Mouse (Mus musculus): ENCODE measurements around the gene Bglap3. TPM values are rescaled to one million over a fixed set of nuclear protein-coding genes. Genes with fewer than 3 reads are reported as not detected.
"Not testable (repeated sequence)": the region's sequence is repeated elsewhere in the genome, so short reads cannot be mapped to it uniquely, and the experiment has no call there.

The Bglap3 gene
- polyA plus RNA-seq, 1 experiment, result not detected

- Histone ChIP-seq H3K36me3 (ENCODE audit: control insufficient read depth) (peaks cover 73% of the 10 kb centered on the region), H3K4me1 (ENCODE audit: control insufficient read depth) (peaks cover 73% of the 10 kb centered on the region)
These were observed 36.4 kb upstream of the Bglap3 start for GRCm38 (mm10) chr3:88408953-88409352.

GRCm38 (mm10) chr3:88407529-88407928, 35.0 kb upstream of the Bglap3 start:
- H3K4me1 ChIP-seq (ENCODE audit: control insufficient read depth), result peaks cover 60% of the 10 kb centered on the region
- H3K4me3 ChIP-seq (replicated peaks), result no peak overlapping the region
- H3K9me3 ChIP-seq (ENCODE audit: control insufficient read depth, low read length), result no peaks in the 10 kb centered on the region
- TF ChIP-seq TAL1 (IDR thresholded peaks at IDR 0.05; ENCODE audit: low read length) (no peak), GATA1 (IDR thresholded peaks at IDR 0.05; ENCODE audit: low read length) (no peak)
- H3K27me3 ChIP-seq (ENCODE audit: control insufficient read depth), result no peaks in the 10 kb centered on the region
- H3K36me3 ChIP-seq (ENCODE audit: control insufficient read depth), result peaks cover 73% of the 10 kb centered on the region

More at GRCm38 (mm10) chr3:88408953-88409352, 36.4 kb upstream of the Bglap3 start:
- Histone ChIP-seq H3K9me3 (ENCODE audit: control insufficient read depth, low read length) (no peaks in the 10 kb centered on the region), H3K4me3 (replicated peaks) (peak overlapping the region; percentile 78), H3K27me3 (ENCODE audit: control insufficient read depth) (no peaks in the 10 kb centered on the region)
- TF ChIP-seq TAL1 (IDR thresholded peaks at IDR 0.05; ENCODE audit: low read length) (no peak), GATA1 (IDR thresholded peaks at IDR 0.05; ENCODE audit: low read length) (no peak)

- TF ChIP-seq TAL1 (IDR thresholded peaks at IDR 0.05; ENCODE audit: low read length) (no peak), GATA1 (IDR thresholded peaks at IDR 0.05; ENCODE audit: low read length) (no peak)
- Histone ChIP-seq H3K36me3 (ENCODE audit: control insufficient read depth) (peaks cover 73% of the 10 kb centered on the region), H3K4me3 (replicated peaks) (no peak overlapping the region), H3K4me1 (ENCODE audit: control insufficient read depth) (peaks cover 55% of the 10 kb centered on the region), H3K27me3 (ENCODE audit: control insufficient read depth) (no peaks in the 10 kb centered on the region), H3K9me3 (ENCODE audit: control insufficient read depth, low read length) (no peaks in the 10 kb centered on the region)
These were observed 34.5 kb upstream of the Bglap3 start for GRCm38 (mm10) chr3:88407090-88407489.

GRCm38 (mm10) chr3:88403522-88404230, 31.1 kb upstream of the Bglap3 start:
- Histone ChIP-seq H3K9me3 (ENCODE audit: control insufficient read depth, low read length) (peaks cover 3% of the 10 kb centered on the region; the same call in 1 of the 2 replicates), H3K4me1 (ENCODE audit: control insufficient read depth) (peaks cover 27% of the 10 kb centered on the region), H3K36me3 (ENCODE audit: control insufficient read depth) (peaks cover 83% of the 10 kb centered on the region), H3K27me3 (ENCODE audit: control insufficient read depth) (no peaks in the 10 kb centered on the region), H3K4me3 (replicated peaks) (no peak overlapping the region)
- TF ChIP-seq TAL1 (IDR thresholded peaks at IDR 0.05; ENCODE audit: low read length) (no peak), GATA1 (IDR thresholded peaks at IDR 0.05; ENCODE audit: low read length) (no peak)

GRCm38 (mm10) chr3:88398666-88399065, 26.1 kb upstream of the Bglap3 start:
- H3K9me3 ChIP-seq (ENCODE audit: control insufficient read depth, low read length), result peaks cover 3% of the 10 kb centered on the region; the same call in 1 of the 2 replicates
- no peaks in the 10 kb centered on the region for H3K27me3 ChIP-seq (ENCODE audit: control insufficient read depth)
- H3K4me1 ChIP-seq (ENCODE audit: control insufficient read depth), result peaks cover 3% of the 10 kb centered on the region; the same call in 1 of the 2 replicates
- TF ChIP-seq GATA1 (IDR thresholded peaks at IDR 0.05; ENCODE audit: low read length) (no peak), TAL1 (IDR thresholded peaks at IDR 0.05; ENCODE audit: low read length) (no peak)
- H3K4me3 ChIP-seq (replicated peaks), result no peak overlapping the region
- H3K36me3 ChIP-seq (ENCODE audit: control insufficient read depth), result peaks cover 91% of the 10 kb centered on the region

- no peak overlapping the region for H3K4me3 ChIP-seq (replicated peaks)
- H3K36me3 ChIP-seq (ENCODE audit: control insufficient read depth), result peaks cover 85% of the 10 kb centered on the region
- TF ChIP-seq TAL1 (IDR thresholded peaks at IDR 0.05; ENCODE audit: low read length), result no peak
- TF ChIP-seq GATA1 (IDR thresholded peaks at IDR 0.05; ENCODE audit: low read length), result no peak
- peaks cover 3% of the 10 kb centered on the region; the same call in 1 of the 2 replicates for H3K4me1 ChIP-seq (ENCODE audit: control insufficient read depth)
- H3K27me3 ChIP-seq (ENCODE audit: control insufficient read depth), result no peaks in the 10 kb centered on the region
- peaks cover 3% of the 10 kb centered on the region; the same call in 1 of the 2 replicates for H3K9me3 ChIP-seq (ENCODE audit: control insufficient read depth, low read length)
These were observed 23.2 kb upstream of the Bglap3 start for GRCm38 (mm10) chr3:88395742-88396141.

GRCm38 (mm10) chr3:88395288-88395687, 22.7 kb upstream of the Bglap3 start:
- no peak overlapping the region for H3K4me3 ChIP-seq (replicated peaks)
- peaks cover 85% of the 10 kb centered on the region for H3K36me3 ChIP-seq (ENCODE audit: control insufficient read depth)
- H3K27me3 ChIP-seq (ENCODE audit: control insufficient read depth), result no peaks in the 10 kb centered on the region

GRCm38 (mm10) chr3:88393776-88394375, 21.3 kb upstream of the Bglap3 start:
- Histone ChIP-seq H3K9me3 (ENCODE audit: control insufficient read depth, low read length) (0 out of 2 replicates have a peak, but pooled peaks cover 2% of the 10 kb centered on the region), H3K27me3 (ENCODE audit: control insufficient read depth) (no peaks in the 10 kb centered on the region), H3K36me3 (ENCODE audit: control insufficient read depth) (peaks cover 75% of the 10 kb centered on the region), H3K4me3 (replicated peaks) (no peak overlapping the region), H3K4me1 (ENCODE audit: control insufficient read depth) (peaks cover 1% of the 10 kb centered on the region; the same call in 1 of the 2 replicates)
- TF ChIP-seq GATA1 (IDR thresholded peaks at IDR 0.05; ENCODE audit: low read length) (no peak), TAL1 (IDR thresholded peaks at IDR 0.05; ENCODE audit: low read length) (no peak)

More at GRCm38 (mm10) chr3:88395288-88395687, 22.7 kb upstream of the Bglap3 start:
- peaks cover 4% of the 10 kb centered on the region; the same call in 1 of the 2 replicates for H3K9me3 ChIP-seq (ENCODE audit: control insufficient read depth, low read length)
- H3K4me1 ChIP-seq (ENCODE audit: control insufficient read depth), result peaks cover 3% of the 10 kb centered on the region; the same call in 1 of the 2 replicates
- TF ChIP-seq GATA1 (IDR thresholded peaks at IDR 0.05; ENCODE audit: low read length) (no peak), TAL1 (IDR thresholded peaks at IDR 0.05; ENCODE audit: low read length) (no peak)

GRCm38 (mm10) chr3:88384364-88384763, 11.8 kb upstream of the Bglap3 start, which contains the start of gene Bglap:
Gene Bglap, minus strand, starts transcription at chr3:88384464.
- Histone ChIP-seq H3K27me3 (ENCODE audit: control insufficient read depth) (peaks cover 2% of the 10 kb centered on the region; the same call in 1 of the 2 replicates), H3K4me3 (replicated peaks) (no peak within 1 kb of the TSS), H3K4me1 (ENCODE audit: control insufficient read depth) (peaks cover 7% of the 10 kb centered on the region), H3K9me3 (ENCODE audit: control insufficient read depth, low read length) (no peaks in the 10 kb centered on the region), H3K36me3 (ENCODE audit: control insufficient read depth) (no peaks in the 10 kb centered on the region)
- TF ChIP-seq GATA1 (IDR thresholded peaks at IDR 0.05; ENCODE audit: low read length), result no peak
- TF ChIP-seq TAL1 (IDR thresholded peaks at IDR 0.05; ENCODE audit: low read length), result no peak

- H3K9me3 ChIP-seq (ENCODE audit: control insufficient read depth, low read length); H3K36me3 ChIP-seq (ENCODE audit: control insufficient read depth); H3K4me3 ChIP-seq (replicated peaks); H3K4me1 ChIP-seq (ENCODE audit: control insufficient read depth); H3K27me3 ChIP-seq (ENCODE audit: control insufficient read depth): not testable (repeated sequence)
These were observed 9.8 kb upstream of the Bglap3 start for GRCm38 (mm10) chr3:88382383-88382782.

- H3K9me3 ChIP-seq (ENCODE audit: control insufficient read depth, low read length); H3K27me3 ChIP-seq (ENCODE audit: control insufficient read depth); H3K4me1 ChIP-seq (ENCODE audit: control insufficient read depth); H3K36me3 ChIP-seq (ENCODE audit: control insufficient read depth); H3K4me3 ChIP-seq (replicated peaks): not testable (repeated sequence)
These were observed 9.1 kb upstream of the Bglap3 start for GRCm38 (mm10) chr3:88381389-88382315.

- H3K9me3 ChIP-seq (ENCODE audit: control insufficient read depth, low read length); H3K4me3 ChIP-seq (replicated peaks); H3K36me3 ChIP-seq (ENCODE audit: control insufficient read depth): not testable (repeated sequence)
- peaks cover 12% of the 10 kb centered on the region for H3K27me3 ChIP-seq (ENCODE audit: control insufficient read depth)
- peaks cover 17% of the 10 kb centered on the region for H3K4me1 ChIP-seq (ENCODE audit: control insufficient read depth)
These were observed 6.1 kb upstream of the Bglap3 start, which contains the start of gene Bglap2 for GRCm38 (mm10) chr3:88378599-88378998. Gene Bglap2, minus strand, starts transcription at chr3:88378699.
